Mouse (Mus musculus): ENCODE results near the gene Inpp4b.

Inpp4b gene

GRCm38 (mm10) chr8:81478674-81479073 lies 136.3 kb downstream of the Inpp4b start:
- DNase-seq (ENCODE audit: low spot score): no peak

DNA sequence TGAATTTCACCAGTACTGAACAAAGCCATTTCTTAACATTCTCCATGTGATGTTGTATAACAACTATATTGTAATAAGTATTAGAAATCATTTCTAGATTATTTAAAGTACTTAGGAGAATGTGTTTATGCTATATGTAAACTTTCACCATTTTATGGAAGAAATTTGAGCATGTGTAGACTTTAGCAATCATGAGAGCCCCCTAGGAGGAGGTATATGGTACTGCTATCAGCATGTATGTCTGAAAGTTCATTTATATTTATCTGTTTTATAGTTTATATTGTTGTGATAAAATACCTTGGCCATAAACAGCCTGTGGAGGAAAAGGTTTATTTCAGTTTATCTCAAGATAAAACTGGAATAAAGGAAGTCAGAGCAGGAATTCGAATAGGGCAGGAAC lies 141.5 kb downstream of the Inpp4b start:
- DNase-seq (ENCODE audit: low spot score): no peak

- DNase-seq (ENCODE audit: low spot score): no peak
Measured at GRCm38 (mm10) chr8:81485626-81486025, 143.3 kb downstream of the Inpp4b start.

GRCm38 (mm10) chr8:81489894-81490661 lies 147.7 kb downstream of the Inpp4b start:
- no peak for DNase-seq (ENCODE audit: low spot score)

DNA sequence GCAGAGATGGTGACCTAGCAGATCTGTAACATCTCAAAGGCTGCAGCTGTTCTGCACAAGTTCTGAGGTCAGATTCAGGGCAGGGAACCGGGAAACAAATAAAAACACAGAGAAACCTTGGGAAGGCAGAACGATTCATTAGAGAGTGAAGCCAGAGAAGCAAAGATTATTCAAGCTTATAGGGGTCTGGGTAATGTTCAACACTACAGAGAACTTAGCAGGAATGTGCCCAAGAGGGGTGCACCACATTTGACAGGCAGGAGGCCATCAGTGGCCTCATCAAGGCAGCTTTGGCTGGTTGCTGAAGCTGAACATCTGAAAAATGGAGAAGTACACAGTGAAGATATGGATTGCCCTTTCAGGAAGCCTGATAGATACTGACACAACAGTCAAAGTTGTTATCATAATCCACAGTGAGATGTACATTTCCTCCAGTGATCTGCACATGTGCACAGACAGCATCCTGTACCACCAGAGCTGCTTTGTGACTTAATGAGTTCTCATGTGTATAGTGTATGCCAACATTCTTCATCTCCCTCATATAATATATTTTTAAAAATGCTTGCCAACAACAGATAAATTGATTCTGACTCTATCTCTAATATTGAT lies 148.8 kb downstream of the Inpp4b start:
- no peak for DNase-seq (ENCODE audit: low spot score)

DNA sequence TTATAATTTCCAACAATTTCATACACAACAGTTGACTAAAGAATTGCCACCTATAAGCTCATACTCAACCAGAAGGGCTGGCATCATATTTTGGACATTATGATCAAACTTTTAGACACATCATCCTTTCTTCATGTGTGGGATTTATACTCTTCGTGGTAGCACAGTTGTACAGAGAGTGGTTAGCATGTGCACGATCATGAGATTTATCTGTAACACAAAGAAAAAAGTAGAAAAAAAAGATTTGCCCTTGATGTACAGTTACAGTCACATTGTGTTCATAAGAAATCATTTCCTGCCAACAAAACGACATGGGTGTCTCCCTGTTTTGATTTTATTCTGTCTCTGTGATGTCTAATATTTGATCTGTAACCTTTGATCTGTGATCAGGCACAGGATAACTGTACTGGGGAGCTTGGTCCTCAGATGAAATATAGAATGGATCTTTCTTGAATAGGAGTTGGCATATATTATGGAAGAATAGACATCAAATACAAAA lies 149.4 kb downstream of the Inpp4b start:
- DNase-seq (ENCODE audit: low spot score): no peak

GRCm38 (mm10) chr8:81494823-81495222 lies 152.5 kb downstream of the Inpp4b start:
- DNase-seq (ENCODE audit: low spot score): no peak

DNA sequence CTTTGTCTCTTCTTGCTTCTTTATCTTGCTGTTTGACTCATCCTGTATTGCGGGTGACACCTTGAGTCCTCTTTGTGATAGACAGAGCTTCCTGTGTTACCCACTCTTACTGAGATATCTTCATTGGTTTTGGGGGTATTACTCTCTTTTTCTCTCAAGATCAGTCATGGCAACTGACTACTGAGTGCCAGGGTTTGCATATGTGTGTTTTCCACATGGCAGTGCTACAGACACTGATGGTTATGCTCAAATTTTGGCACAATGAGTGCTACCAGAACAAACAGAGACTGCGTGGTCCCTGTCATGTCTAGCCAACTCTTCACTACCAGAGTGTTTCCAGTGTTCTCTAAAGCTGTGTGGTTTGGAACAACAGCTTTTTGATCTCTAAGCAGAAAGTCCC lies 155.3 kb downstream of the Inpp4b start:
- DNase-seq (ENCODE audit: low spot score): no peak

DNA sequence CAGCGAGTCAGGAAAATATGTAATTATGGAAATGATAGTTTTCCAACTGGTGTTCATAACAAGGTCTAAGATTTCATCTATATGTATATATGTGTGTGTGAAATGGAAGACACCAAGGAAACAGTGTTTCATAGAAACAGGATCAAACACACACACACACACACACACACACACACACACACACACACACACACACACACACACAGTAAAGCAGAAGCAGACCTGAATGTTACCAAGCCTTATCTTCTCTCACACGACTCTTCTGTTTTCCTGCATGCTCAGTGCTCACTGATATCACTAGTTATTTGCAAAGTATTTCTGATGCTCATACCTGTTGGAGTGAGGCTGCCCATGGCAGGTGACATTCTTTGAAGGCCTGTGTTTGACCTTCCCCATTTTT lies 159.9 kb downstream of the Inpp4b start:
- DNase-seq (ENCODE audit: low spot score): no peak

GRCm38 (mm10) chr8:81502982-81503381 lies 160.6 kb downstream of the Inpp4b start:
- no peak for DNase-seq (ENCODE audit: low spot score)

GRCm38 (mm10) chr8:81512826-81513225 lies 170.5 kb downstream of the Inpp4b start:
- no peak for DNase-seq (ENCODE audit: low spot score)

DNA sequence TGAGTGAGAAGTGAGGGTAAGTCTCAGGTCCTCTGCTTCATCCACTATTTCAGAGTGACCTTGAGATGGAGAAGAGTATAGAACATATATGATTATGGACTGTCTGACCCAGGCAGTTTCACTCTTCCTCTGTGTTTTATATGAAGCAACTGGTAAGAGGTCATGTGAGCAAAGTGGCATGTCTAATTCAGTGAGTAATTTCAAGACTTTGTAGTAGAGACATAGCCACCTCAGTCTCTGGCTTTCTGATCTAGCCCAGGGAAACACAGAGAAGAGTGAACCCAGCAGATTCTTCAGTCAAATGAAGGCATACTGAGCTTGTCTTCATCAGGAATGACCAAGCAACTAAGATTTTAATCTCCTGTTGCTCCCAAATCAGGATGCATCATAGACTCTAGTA lies 172.1 kb downstream of the Inpp4b start:
- no peak for DNase-seq (ENCODE audit: low spot score)

DNA sequence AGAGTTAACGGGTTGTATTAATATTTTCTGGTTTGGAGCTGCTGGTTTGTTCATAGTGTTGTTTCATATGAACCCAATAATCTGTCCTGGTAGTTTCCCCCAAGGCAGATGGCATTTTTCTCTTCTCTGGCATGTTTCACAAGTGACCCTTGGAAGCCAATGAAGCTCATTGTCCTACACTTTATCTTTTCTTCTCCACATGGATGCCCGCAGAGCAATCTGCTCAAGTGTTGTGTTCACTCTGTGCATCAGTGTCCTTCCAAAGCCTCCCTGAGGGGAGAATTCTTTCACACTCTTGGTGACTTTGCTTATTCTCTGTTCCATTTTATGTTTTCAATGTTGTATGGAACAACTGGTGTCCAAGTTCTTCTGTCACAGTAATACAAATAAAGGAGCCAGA lies 179.7 kb downstream of the Inpp4b start:
- DNase-seq (ENCODE audit: low spot score): no peak

DNA sequence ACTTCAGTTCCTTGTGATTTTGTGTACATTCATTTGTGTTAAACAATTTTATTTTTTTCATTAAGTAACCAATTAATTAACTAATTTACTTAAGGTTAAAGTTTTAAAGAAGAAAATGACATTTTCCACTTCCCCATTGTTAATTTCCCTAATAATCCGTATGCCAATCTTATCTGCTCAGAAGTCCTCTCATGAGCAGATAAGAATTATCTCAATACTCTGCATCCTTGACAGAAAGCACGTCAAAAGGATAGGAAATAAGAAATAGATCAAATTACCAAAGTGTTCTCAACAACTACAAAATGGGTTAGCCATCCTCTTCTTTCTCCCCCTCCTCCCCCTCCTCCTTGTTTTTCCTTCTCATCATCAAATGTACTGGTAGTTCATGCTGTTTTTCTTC lies 182.2 kb downstream of the Inpp4b start:
- no peak for DNase-seq (ENCODE audit: low spot score)

- DNase-seq (ENCODE audit: low spot score): no peak
Measured at GRCm38 (mm10) chr8:81527661-81528060, 185.3 kb downstream of the Inpp4b start.

GRCm38 (mm10) chr8:81538310-81538709 lies 196.0 kb downstream of the Inpp4b start:
- DNase-seq (ENCODE audit: low spot score): no peak

DNA sequence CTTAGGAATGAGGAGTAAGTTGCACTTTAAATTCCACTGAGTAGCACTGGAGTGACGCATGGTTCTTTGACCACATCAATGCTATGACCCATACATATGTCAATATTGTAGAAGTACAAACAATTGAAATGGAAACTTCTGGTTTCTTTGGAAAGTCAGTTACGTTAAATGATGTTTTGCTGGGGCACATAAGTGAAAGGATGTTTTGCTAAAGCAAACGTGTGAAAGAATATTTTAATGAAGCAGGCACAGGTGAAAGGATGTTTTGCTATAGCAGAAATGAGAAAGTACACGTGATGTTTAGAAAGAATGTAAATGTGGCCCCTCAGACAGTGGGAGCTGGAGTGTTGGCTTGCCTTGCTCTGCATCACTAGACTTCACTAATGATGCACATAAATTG lies 216.2 kb downstream of the Inpp4b start:
- DNase-seq (ENCODE audit: low spot score): no peak

GRCm38 (mm10) chr8:81562405-81562804 lies 220.0 kb downstream of the Inpp4b start:
- DNase-seq (ENCODE audit: low spot score): no peak

DNA sequence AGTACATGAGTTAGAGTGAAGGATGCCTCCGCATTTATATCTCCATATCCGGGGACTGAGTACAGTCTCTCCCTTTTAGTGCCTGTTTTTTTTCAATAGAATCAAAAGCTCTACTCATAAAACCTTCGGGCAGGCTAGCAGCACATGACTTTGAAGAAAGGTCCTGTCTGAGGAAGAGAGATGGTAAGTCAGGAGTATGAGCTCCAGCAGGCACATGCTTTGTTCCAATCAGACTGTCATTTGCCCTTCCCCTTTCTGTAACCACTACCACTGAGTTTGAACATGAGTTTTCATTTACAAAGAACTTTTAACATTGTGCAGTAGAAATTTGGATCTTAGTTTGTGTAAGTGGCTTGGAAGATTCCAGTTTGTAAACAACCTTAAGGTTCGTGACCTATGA lies 223.1 kb downstream of the Inpp4b start:
- DNase-seq (ENCODE audit: low spot score): no peak

GRCm38 (mm10) chr8:81572319-81573104 lies 230.2 kb downstream of the Inpp4b start:
- DNase-seq (ENCODE audit: low spot score): no peak

DNA sequence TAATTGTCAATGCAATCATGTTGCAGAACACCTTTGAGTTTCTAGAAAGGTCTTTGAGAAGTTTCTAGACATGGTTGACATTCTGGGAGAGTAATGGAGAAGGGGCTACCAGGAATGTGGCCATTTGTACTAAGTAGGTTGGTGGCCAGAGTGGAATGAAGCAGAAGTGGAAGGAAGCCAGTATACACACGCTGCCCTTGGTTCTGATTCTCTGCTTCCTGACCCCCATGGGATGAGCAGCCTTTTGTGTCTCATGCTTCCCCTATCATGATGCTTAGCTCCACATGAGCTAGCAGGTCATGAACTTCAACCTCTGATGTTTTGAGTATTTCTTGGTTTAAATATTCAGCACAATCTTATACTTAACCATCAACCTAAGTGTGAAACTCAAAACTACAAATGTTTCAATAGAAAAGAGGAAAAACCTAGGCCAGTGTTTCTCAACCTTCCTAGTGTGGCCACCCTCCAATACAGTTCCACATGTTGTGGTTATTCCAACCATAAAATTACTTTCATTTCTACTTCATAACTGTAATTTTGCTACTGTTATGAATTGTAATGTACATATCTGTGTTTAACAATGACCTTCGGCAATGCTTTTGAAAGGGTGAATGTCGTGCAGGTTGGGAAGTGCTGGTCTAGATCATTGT lies 233.0 kb downstream of the Inpp4b start:
- DNase-seq (ENCODE audit: low spot score): no peak

- DNase-seq (ENCODE audit: low spot score): no peak
Measured at GRCm38 (mm10) chr8:81578951-81579350, 236.6 kb downstream of the Inpp4b start.

Data from yolk sac, embryonic 10.5 days (tissue).